Mouse (Mus musculus) gastrocnemius, postnatal 10 days (tissue): Measurements from ENCODE around the gene Spryd4. TPM values are rescaled to one million over a fixed set of nuclear protein-coding genes. Genes with fewer than 3 reads are reported as not detected.
"Not testable (repeated sequence)": the region's sequence is repeated elsewhere in the genome, so short reads cannot be mapped to it uniquely, and the experiment has no call there.

Source experiments
- DNase-seq: peaks from one replicate; pipeline ENCODE4 v3.0.0; 2021; ENCODE audit warnings: mixed read lengths
- long read RNA-seq, 2 experiments: library from polyadenylated mRNA; stranded (forward); transcript quantifications; one replicate each; pipeline ENCODE4 v2.0.0; 2021
- total RNA-seq, 2 experiments: library from RNA; stranded (reverse); gene quantifications; 2 replicates each; pipeline ENCODE4 v1.2.3; 2021

Spryd4 gene
- total RNA-seq: 10 to 100 TPM; 36.9 to 37.7 TPM
- long read RNA-seq, experiment 1, transcript Spryd4-201 (2 exons, 1,583 nt): major isoform, 43 of 44 reads
- long read RNA-seq, experiment 1, partial matches to known transcripts: 0 of 44 reads
- long read RNA-seq, experiment 1, other reads (novel, unspliced or antisense): 1 of 44 reads
- long read RNA-seq, experiment 2, transcript Spryd4-201 (2 exons, 1,583 nt): major isoform, 45 of 47 reads
- long read RNA-seq, experiment 2, partial matches to known transcripts: 2 of 47 reads
- long read RNA-seq, experiment 2, other reads (novel, unspliced or antisense): 0 of 47 reads

DNA sequence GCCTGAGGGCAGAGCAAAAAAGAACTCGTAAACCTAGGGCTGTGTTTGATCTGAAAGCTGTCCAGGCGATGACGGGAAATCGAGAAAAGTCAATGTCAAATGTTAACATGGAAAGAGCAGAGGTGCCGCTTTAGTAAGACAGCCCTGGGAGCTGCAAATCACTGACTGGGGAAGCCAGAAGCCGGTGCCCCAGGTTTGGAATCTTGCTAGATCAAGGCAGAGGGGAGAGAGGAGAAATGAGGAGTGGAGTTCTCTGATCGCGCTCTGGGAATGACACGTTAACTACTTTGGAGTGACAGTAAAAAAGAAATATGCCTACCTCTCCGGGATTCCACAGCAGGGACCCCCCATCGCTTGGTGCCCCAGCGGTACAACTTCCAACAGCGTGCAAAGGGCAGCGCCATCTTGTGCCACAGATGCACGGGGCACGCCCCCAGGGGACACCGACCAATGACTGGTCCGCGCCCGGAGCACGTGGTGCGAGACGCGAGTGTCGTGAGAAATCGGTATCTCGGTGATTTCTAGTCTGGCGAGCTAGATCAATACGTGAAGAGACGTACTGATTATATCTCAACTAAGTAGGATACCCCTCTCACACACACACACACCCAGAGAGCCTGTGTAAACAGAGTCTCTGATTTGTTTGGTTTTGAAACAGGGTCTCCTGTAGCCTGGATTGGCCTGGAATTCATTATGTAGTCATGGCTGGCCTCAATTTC, at the start of gene Spryd4:
Spryd4 (minus strand) TSS at position 418 of the 719 bp plus-strand sequence.
- peak; percentile 94 for DNase-seq

DNA sequence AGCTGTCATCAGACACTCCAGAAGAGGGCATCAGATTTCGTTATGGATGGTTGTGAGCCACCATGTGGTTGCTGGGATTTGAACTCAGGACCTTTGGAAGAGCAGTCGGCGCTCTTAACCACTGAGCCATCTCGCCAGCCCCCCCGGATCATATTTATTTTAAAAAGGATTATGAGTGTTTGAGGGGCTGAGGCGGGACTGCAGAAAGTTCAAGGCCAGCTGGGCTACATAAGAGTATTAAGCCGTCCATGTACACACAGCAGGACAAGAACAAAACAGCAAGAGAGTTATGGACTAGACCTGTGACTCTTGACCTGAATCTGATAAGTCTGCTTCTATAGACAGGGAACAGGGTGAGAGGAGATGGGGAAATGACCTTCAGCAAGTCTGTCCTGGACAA, 48.8 kb upstream of the Spryd4 start:
- not testable (repeated sequence) for DNase-seq

DNA sequence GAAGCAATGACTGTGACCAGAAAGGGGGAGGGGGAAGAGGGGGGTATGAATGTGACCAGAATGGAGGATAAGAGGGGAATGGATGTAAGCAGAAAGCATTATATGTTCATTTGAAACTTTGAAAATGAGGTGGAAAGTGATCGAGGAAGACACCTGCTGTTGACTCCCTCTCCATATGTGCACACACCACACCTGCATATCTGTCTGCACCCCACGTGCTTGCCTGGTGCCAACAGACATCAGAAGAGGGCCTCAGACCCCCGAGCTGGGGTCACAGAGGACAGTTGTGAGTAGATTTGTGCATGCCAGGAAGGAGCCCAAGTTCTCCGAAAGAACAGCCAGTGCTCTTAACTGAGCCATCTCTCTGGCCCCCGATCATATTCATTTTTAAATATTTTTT, 48.3 kb upstream of the Spryd4 start:
- no peak for DNase-seq

DNA sequence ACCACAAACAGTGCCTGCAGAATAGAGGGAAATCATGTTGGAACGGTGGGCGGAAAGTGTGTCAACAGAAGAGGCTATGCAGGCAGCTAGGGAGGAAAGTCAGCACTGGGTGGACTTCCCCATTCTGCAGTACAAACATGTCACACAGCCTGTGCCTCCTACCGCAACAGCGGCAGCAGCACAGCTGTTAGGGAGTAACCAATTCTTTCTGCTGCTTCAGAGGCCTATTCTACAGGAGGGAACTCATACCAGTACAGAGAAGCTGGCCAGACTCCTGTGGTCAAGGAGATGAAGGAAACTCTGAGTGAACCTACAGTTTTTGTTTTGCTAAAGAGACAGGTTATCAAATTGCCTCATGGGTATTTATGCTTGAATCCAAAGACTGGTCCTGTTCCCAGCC, 47.3 kb upstream of the Spryd4 start:
- DNase-seq: no peak

DNA sequence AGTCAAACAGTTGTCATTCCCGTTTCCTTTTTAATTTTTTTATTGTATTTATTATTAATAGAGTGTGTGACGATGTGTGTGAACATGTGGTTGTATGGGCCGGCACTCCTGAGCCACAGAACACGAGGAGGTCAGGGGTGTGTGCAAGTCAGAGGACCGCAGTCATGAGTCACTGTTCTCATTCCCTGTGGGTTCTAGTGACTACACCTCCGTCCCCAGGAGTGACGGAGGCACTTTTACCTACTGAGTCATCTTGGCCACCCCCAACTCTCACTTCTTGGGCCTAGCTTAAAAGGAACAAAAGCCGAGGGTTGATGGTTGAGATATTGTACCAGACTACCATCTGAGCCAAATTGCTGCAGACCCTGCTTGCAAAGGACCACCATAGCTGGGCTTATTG, 44.7 kb upstream of the Spryd4 start:
- DNase-seq: no peak

DNA sequence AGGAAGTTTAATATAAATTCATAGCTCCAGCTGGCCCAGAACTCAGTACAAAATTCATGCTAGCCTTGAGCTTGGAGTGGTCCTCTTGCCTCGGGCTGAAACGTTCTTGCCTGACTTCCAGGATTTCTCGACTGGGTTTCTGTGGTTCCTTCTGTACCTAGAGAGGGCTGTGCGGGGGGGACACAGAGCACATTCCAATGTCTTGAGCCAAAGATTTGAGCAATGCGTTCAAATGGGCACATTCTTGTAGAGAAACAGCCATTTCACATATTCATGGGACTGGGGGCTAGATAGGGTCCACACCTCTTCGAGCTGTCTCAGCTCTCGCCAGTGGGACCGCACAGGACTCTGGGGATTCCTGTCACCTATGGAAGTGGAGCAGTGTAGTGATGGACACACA, 44.3 kb upstream of the Spryd4 start:
- no peak for DNase-seq

DNA sequence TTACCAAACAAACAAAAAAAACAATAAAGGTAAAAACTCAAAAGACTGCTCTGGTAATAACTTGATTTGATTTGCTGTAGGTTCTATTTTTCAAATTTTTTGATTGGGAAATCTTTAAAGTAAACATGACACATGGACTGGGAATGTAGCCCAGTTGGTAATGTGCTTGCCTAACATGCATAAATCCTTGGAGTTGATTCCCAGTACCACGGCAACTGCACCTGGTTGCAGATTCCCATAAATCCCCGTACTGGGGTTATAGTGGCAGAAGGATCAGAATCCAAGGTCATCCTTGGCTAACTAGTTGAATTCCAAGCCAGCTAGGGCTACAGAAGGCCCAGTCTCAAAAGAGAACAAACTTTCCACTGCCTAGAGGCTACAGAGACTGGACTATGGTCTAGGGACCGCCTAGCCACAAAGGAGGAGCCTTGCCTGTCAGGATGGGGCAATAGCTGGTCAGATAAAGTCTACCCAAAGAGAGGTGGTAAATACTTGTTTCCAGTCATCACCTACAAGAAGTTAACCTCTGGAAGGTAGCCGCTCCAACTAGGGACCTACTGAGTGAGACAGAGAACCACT, 42.2 kb upstream of the Spryd4 start, which contains the start of gene Apon:
Apon (plus strand) TSS at position 420 of the 579 bp plus-strand sequence.
- DNase-seq: no peak

DNA sequence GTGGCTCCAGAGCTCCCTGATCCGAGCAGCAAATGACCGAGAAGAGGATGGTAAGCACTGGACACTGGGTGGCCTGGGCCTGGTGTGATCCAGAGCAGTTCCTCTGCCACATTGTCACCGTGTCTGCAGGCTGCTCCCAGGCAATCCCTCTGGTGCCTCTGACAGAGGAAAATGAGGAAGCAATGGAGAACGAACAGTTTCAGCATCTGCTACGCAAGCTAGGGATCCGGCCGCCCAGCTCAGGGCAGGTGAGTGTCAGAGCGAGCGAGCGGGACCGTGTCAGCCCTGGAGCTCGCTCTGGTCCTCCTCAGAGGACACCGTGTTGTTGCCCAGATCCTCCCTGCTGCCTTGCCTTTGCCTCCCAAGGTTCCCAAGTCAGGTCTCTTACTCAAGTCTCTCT, 39.0 kb upstream of the Spryd4 start:
- DNase-seq: no peak

DNA sequence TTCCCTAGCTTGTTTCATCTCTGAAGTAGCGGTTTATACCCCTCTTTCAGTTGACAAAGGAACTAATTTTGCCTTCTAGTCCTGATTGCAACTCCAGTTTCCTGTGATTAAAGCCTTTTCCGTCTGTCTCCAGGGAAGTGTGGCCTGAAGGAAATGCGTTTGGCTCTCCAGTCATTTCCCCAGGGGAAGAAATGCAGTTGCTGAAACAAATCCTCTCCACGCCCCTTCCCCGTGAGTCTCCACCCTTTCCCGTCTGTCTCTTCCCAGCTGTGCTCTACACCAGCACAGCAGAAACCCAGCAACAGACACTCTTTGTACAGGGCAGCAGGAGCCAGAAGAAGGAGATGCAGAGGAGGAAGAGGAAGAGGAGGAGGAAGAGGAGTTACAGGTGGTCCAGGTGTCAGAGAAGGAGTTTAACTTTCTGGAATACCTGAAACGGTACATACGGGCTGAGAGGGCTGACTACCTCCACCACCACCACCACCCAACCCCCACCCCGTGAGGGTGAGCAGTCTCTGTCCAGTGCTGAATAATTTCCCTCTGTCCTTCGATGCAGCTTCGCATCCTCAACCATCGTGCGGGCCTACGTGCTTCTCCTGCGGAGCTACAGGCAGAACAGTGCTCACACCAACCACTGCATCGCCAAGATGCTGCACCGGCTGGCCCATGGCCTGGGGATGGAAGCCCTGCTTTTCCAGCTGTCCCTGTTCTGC, 35.6 kb upstream of the Spryd4 start:
- no peak for DNase-seq

DNA sequence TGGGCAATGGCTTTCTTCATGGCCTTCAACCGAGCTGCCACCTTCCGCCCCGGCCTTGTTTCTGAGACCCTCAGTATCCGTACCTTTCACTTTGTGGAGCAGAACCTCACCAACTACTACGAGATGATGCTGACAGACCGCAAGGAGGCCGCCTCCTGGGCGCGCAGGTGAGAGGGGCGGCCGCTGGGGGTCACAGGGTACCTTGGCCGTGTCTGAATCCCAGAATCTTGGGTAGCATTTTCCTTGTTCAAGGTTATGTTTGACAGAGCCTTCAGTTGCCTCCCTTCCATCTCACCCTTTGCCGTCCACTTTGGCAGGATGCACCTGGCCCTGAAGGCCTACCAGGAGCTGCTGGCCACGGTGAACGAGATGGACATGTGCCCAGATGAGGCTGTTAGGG, 32.5 kb upstream of the Spryd4 start:
- no peak for DNase-seq

DNA sequence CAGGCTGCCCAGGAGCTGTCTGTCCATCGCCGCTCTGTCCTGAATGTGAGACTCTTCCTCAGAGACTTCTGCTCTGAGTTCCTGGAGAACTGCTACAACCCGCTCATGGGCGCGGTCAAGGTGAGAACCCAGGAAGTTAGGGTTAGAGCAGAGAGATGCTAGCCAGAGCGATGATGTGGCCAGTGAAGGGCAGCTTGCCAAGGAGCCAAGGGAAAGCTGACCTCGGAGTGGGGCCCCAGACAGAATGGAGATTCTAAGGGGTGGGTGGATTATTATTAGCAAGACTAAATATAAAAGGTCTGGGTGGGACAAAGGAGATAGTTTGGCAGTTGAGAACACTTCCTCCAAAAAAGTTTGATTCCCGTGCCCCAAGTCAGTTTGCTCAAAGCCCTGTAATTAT, 31.6 kb upstream of the Spryd4 start:
- DNase-seq: no peak

DNA sequence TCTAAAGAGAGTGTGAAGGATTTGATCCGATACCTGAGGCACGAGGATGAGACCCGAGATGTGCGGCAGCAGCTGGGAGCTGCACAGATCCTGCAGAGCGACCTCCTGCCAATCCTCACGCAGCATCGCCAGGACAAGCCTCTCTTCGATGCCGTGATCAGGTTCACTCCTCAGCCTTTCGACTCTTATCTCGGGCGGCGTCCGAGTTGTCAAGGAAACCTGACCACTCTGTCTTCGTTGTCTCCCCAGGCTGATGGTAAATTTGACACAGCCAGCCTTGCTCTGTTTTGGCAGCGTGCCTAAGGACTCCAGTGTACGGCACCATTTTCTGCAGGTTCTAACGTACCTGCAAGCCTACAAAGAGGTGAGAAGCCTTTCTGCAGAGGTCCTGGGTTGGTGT, 28.5 kb upstream of the Spryd4 start:
- DNase-seq: no peak

DNA sequence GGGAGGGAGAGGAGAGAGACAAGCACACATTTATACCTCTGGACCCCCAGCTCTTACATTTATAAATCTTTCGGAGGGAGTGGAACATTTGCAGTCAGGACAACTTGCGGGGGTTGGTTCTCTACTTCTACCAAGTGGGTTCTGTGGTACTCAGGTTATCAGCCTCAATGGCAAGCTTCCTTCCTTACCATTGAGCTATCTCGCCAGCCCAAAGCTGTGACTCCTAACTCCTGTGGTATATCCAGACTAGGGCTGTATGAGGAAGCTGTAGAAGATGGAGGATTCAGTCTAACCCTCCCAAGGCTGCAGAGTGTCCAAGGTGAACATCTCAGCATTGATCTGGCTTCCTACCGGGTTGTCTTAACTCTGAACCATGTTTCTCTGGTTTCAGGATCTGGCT, 27.5 kb upstream of the Spryd4 start:
- DNase-seq: no peak

DNA sequence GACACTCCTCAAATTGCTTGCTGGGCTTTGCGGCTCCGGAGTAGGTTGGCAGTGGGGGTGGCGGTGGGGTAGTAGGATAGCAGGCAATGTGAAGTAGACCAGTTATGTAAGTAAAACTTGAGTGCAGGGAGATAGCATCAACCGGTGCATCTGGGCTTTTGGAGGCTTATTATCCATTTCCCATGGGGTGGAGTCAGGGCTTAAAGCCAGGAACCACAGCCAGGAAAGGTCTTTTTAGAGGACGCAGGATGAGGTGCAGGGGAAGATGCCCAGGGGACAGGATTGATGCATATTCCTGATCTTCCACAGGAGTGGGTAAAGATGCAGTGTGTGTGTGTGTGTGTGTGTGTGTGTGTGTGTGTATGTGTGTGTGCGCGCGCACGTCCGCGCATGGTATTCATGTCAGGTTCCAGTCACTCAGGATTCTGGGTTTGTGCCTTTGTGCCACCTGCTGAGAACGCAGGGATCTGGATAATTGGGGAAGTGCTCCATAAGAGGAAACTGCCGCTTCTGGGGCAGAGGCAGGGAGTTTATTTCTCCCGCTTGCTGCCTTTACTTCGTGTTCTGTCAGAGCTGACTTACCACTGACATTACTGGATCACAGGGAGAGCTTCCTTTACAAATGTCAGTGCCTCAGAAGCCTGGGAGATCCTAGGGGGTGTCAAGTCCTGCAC, 26.3 kb upstream of the Spryd4 start:
- peak; percentile 43 for DNase-seq

DNA sequence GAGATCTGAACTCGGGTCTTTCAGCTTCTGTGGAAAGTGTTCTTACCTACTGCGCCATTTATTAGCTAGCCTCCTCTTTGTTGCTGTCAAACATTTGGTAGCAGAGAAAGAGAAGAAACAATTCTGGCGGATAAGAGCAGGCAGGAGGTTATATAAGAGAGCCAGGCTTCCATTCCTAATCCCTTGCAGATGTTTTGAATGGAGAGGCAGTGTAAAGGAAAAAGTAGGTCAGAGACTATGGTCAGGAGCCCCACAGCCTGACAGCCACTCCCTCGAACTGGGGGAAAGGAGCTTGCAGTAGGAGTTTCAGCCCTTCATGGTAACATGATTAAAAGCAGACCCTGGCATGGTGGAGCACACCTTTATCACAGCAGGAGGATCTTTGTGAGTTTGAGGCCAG, 24.7 kb upstream of the Spryd4 start:
- DNase-seq: no peak

DNA sequence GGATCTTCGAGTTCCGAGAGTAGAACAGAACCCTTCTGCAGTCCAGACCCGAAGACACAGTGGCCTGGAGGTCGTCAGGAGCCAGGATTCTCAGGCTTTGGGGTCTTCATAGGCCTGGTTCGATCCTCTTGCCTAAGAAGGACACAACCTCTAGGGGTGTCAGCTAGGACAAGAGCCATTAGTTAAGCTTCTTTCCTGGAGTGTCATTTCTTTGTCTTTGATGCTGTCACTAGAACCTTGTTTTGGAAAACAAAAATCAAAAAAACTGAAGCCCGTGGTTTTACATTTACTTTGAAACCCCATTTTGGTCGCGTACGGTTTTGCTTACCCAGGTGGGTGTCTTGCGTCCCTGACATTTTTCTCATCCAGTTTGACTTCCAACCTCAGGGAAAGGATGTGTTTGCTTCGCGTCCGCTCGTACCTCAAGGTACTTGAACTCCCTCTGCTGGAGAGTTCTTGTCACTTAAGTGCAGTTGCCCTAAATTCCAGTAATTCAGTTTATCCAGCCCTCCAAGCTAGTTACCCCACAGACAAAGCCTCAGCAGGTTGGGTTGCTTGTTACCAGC, 20.9 kb upstream of the Spryd4 start:
- peak; percentile 28 for DNase-seq

DNA sequence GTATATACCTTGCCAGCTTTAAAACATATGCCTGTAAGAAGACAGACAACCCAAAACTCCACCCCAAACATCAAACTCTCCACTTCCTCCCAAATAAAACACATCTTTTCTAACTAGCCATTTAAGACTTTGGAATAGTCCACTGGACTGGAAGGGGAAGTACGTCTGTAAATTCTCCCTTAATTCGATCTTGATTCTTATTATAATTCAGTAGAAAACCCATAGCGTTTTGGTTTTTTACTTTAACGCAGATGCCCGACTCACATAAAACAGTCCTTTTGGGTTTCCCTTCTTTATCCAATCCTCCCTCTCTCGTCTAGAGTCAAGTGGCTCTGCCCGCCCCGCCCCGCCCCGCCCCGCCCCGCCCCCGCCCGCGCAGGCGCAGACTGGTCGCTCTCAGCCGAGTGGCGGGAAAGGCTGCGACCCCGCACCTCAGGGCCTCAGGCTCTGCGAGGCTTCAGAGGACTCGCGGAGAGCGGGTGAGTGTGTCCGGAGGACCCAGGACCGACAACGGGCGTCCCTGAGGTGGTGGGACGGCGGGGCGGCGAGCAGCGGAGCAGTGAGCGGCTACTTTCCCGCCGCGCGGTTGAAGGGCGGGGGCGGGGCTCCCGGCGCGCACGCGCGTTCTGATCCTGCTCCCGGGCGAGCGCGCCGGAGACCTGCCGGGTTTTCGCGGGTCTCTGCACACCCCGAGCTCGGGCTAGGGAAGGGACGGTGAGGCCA, 20.3 kb upstream of the Spryd4 start, which contains the start of gene Timeless:
Timeless (plus strand) TSS at position 369 of the 723 bp plus-strand sequence.
- DNase-seq: peak; percentile 91

DNA sequence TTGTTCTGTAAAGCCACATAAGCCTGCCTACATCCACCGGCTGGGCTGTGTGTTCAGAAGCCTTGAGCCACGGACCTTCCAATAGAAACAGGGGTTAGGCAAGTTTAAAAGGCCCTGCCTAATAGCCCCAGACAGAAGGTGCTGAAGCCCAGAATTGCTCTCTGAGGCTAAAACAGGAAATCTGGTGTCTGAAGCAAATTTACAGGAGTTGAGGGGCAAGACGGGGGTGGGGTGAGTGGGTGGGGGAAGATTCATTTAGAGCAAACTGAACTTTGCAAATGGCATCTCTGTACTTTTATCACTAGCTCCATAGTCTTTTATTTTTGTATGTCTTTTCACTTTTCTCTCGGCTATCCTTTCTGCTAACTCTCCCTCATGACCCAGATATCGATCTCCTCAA, 19.5 kb upstream of the Spryd4 start:
- no peak for DNase-seq

DNA sequence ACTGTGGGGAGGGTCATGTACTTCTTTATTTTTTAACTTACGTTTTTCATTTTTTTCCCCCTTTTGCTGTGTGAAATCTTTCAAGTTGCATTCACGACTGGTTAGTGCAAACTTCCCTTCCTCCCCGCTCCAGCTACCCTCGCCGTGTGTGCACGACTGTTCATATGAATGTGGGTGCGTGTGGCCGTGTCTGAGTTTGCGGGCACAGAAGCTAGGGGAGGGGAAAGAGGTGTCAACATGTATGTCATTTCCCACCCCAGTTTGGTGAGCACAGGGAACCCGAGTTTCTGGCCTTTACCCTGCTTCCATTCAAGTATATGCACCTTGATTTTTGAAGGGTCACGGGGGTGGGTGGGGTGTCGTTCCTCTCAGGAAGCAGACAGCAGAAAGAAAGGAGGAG, 19.0 kb upstream of the Spryd4 start:
- DNase-seq: no peak

DNA sequence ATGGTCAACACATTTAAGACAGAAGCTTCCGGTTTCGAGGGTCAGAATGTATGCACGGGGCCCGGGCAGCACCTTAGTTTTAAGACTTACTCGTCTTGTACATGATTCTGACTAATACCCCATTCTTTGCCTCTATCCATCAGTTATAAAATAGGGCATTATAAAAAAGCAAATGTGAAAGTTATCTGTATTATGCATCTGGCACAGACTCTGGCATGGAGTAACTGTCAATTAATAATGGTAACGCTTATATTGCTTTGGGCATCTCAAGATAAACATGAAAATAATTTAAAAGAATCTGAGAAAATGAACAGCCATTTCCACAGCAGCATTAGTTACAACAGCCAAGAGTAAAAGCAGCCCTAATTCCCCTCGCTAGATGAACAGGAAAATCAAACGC, 16.4 kb upstream of the Spryd4 start:
- no peak for DNase-seq

DNA sequence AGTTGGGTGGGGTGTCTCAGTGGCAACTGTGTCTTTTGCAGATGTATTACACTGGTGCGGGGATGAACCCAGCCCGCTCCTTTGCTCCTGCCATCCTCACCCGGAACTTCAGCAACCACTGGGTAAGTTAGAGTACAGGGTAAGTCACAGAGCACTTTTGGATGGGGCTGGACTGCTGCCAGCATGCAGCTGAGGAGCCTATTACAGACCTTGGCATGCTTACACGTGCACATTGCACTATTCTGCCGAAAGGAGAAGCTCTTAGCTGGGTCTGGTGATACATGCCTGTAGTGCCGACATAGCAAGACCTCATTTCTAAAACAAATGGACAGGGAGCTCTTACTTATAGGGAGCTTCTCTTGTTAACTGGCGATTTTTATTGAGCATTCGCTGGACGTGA, 16.0 kb upstream of the Spryd4 start:
- DNase-seq: no peak
